Mouse (Mus musculus): ENCODE data around the gene Fam126a. TPM values are rescaled to one million over a fixed set of nuclear protein-coding genes. Genes with fewer than 3 reads are reported as not detected.
A peak's percentile ranks its signal among the peaks of the same experiment; 100 is the strongest.

The Fam126a gene
- polyA plus RNA-seq, 1 experiment from 2014 or later = 34.5 TPM

DNA sequence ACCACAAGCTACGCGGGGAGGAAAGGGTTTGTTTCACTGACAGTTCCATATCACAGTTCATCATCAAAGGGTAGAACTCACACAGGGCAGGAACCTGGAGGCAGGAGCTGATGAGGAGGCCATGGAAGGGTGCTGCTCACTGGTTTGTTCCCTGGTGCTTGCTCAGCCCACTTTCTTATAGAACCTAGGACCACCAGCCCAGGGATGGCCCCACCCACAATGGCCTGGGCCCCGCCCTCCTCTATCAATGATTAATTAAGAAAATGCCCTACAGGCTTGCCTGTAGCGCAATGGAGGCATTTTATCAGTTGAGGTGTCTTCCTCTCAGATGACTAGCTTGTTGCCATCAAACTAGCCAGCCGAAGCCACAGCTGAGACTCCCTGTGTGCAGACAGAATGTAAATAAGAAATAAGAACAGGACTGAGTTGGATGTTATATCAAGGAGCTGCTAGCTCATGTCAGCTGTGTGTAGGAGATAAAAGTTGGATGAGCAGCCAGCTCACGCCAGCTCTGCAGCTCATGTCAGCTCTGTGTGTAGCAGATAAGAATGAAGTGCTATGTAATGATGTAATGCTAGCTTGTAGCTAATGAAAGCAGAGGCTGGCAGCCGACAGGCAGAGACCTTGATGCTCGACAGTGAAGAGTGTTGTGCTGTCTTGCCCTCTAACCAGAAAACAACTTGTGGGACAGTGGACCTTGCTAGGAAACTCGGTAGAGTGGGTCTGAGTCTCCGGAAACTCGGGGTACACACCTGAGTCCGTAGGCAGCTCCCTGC is 107.8 kb downstream of the Fam126a start:
- ATAC-seq (replicated peaks; ENCODE audit: insufficient number of reproducible peaks, insufficient read depth, low FRiP score, low read depth) = peak; percentile 87
- Histone ChIP-seq H3K27me3 (no peaks in the 10 kb centered on the region), H3K9ac (no peak overlapping the region), H3K4me2 (peak overlapping the region; percentile 1), H3K27ac (peak overlapping the region; percentile 73), H3K4me1 (replicated peaks) (peaks cover 32% of the 10 kb centered on the region), H3K9me3 (replicated peaks) (no peaks in the 10 kb centered on the region), H3K36me3 (no peaks in the 10 kb centered on the region), H3K4me3 (no peak overlapping the region)
- WGBS = 37% methylated on average over 12 of the region's 12 CpGs

DNA sequence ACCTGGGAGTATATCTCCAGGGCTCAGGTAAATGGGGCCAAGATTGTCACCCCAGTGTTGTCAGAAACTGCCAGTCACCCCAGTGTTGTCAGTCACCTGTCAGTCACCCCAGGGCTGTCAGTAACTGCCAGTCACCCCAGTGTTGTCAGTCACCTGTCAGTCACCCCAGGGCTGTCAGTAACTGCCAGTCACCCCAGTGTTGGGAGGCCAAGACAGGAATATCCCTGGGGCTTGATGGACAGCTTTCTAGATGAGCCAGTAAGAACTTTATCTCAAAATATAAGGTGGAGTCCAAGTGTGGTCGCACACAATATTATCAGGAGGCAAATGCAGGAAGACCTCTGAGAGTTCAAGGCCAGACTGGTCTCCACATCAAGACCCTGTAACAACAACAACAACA is 109.2 kb downstream of the Fam126a start:
- H3K4me2 ChIP-seq = no peak overlapping the region
- H3K9ac ChIP-seq = no peak overlapping the region
- ATAC-seq (replicated peaks; ENCODE audit: insufficient number of reproducible peaks, insufficient read depth, low FRiP score, low read depth) = no peak
- no peak overlapping the region for H3K27ac ChIP-seq
- H3K36me3 ChIP-seq = no peaks in the 10 kb centered on the region
- 75% methylated on average over 1 of the region's 1 CpGs for WGBS
- no peaks in the 10 kb centered on the region for H3K27me3 ChIP-seq
- peaks cover 32% of the 10 kb centered on the region for H3K4me1 ChIP-seq (replicated peaks)
- no peak overlapping the region for H3K4me3 ChIP-seq
- H3K9me3 ChIP-seq (replicated peaks) = no peaks in the 10 kb centered on the region

DNA sequence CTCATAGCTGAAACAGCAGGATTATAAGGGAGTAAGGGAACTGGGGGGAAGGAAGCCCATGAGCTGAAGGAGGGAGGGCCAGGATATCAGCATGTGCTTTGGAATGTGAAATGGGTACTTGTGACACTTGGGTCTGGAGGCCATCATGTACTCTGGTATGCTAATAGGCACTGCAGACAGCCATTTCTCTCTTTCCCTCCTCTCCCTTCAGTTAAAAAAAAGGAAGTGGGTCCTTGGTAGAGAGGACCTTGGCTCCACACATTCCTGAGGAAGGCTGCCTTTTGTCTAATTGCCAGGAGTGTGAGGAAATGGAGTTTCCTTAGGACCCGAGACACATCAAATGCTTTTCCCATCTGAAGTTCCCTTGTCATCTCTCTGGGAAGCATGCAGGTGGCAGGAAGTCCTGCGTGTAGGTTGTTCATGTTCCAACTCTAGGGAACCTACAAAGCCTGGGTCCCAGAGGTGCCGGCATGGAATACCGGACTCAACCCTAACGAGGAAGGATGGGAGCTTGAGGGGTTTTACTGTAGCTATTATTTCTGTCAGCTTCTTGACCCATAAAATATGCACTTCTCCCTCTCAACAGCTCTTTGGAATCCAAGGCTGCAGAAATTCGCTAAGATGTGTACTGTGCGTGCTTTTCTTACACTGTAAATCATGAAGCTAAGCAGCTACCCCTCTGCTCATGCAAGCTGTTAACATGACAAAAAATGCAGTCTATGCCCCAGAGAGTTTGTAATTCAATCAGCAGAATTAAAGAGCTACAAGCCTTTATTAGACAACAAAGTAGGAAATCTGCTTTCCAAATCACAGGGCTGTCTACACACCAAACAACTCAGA is 110.4 kb downstream of the Fam126a start:
- Histone ChIP-seq H3K27me3 (no peaks in the 10 kb centered on the region), H3K27ac (peak overlapping the region; percentile 62), H3K4me2 (0 out of 2 replicates have a peak overlapping the region, but pooled peaks have one; percentile 0), H3K4me1 (replicated peaks) (peaks cover 32% of the 10 kb centered on the region), H3K36me3 (no peaks in the 10 kb centered on the region), H3K9me3 (replicated peaks) (no peaks in the 10 kb centered on the region), H3K4me3 (no peak overlapping the region), H3K9ac (no peak overlapping the region)
- 50% methylated on average over 7 of the region's 7 CpGs for WGBS
- ATAC-seq (replicated peaks; ENCODE audit: insufficient number of reproducible peaks, insufficient read depth, low FRiP score, low read depth) = no peak

DNA sequence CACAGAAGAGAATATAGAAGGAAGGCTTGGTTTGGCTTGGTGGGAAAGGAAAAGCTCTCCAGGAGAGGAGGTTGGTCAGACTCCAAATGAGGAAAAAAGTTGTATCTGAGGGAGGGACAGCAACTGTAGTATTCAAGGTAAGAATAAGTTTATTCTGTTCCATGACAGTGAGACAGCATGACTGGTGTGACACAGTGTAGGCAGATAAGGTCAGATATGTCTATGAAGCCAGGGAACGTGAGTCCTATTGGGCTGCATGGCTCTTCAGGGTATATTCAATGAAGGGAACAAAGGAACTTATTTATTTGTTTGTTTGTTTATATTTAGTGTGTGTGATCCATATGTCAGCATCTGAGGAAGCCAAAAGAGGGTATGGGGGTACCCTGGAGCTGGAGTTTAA is 113.2 kb downstream of the Fam126a start:
- no peaks in the 10 kb centered on the region for H3K27me3 ChIP-seq
- no peak overlapping the region for H3K4me2 ChIP-seq
- peaks cover 12% of the 10 kb centered on the region for H3K4me1 ChIP-seq (replicated peaks)
- no peak overlapping the region for H3K9ac ChIP-seq
- 68% methylated on average over 1 of the region's 1 CpGs for WGBS
- no peaks in the 10 kb centered on the region for H3K36me3 ChIP-seq
- ATAC-seq (replicated peaks; ENCODE audit: insufficient number of reproducible peaks, insufficient read depth, low FRiP score, low read depth) = no peak
- H3K27ac ChIP-seq = no peak overlapping the region
- H3K4me3 ChIP-seq = no peak overlapping the region
- H3K9me3 ChIP-seq (replicated peaks) = no peaks in the 10 kb centered on the region

DNA sequence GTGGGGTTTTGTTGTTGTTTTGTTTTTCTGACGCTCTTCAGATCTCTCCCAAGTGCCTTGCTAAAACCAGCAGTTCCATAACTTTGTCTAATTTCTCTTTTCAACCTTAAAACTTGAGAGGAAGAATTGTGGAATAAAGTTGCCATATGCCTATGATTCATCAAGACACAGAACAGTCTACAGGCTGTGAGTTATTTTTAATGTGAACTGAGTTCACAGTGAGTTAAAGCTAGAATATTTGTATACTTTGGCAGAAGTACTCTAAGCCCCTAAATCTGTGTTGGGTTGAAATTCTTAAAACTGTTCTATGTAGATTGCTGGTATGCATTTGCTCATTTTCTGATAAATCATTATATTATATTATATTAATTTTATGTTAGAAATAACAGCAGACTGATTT is 118.9 kb downstream of the Fam126a start:
- H3K36me3 ChIP-seq = no peaks in the 10 kb centered on the region
- H3K27me3 ChIP-seq = no peaks in the 10 kb centered on the region
- no peak overlapping the region for H3K4me3 ChIP-seq
- no peak overlapping the region for H3K4me2 ChIP-seq
- no peaks in the 10 kb centered on the region; the same call in 1 of the 2 replicates for H3K9me3 ChIP-seq (replicated peaks)
- WGBS = 85% methylated on average over 1 of the region's 1 CpGs
- H3K4me1 ChIP-seq (replicated peaks) = no peaks in the 10 kb centered on the region
- no peak overlapping the region for H3K9ac ChIP-seq
- no peak overlapping the region for H3K27ac ChIP-seq
- ATAC-seq (replicated peaks; ENCODE audit: insufficient number of reproducible peaks, insufficient read depth, low FRiP score, low read depth) = no peak

DNA sequence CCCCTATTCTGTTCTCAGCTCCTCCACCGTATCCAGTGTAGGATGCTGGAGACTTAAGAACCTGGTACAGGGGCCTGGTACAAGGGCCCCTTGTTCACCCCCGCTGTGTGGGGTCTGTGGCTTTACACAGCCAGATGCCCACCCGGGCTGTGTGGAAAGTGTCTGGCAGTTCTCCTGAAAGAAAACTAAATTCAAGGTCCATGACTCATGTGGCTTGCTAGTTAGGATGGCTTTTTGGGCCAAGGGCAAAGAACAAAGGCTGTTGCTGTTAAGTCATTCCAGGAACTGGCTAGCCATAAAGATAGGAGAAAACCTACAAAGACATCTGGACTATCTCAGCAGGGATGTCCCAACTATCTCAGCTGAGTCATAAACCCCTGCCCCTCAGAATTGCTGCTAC is 121.2 kb downstream of the Fam126a start:
- no peaks in the 10 kb centered on the region; the same call in 1 of the 2 replicates for H3K9me3 ChIP-seq (replicated peaks)
- no peak overlapping the region for H3K9ac ChIP-seq
- 87% methylated on average over 3 of the region's 3 CpGs for WGBS
- H3K36me3 ChIP-seq = no peaks in the 10 kb centered on the region
- H3K27ac ChIP-seq = no peak overlapping the region
- no peak for ATAC-seq (replicated peaks; ENCODE audit: insufficient number of reproducible peaks, insufficient read depth, low FRiP score, low read depth)
- no peaks in the 10 kb centered on the region for H3K4me1 ChIP-seq (replicated peaks)
- no peak overlapping the region for H3K4me3 ChIP-seq
- no peak overlapping the region for H3K4me2 ChIP-seq
- no peaks in the 10 kb centered on the region for H3K27me3 ChIP-seq

DNA sequence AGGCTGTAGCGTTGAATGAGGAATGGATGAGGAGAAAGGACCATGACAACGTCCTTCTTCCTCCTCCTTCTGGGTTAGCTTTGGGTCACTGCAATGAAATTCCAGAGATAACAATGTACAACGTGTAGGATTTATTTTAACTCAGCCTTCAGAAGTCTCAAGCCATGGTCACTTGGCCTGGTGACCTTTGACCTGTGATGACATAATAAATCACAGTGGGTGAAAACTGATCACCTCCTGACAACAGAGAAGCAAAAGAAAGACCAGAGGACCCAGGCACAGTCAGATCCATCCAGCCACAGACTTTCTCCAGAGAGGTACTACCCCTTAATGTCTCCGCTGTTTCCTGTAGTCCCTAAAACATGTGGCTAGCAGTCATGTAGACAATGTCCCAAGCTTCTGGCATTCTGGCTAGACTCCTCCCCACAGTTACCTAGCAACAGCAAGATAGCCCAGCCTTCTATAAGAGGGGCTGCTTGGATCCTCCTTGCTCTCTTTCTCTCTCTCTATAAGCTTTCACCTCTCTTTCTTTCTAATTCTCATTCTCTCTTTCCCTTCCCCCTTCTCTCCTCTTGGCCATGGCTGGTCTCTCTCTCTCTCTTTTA is 121.9 kb downstream of the Fam126a start:
- no peak overlapping the region for H3K9ac ChIP-seq
- ATAC-seq (replicated peaks; ENCODE audit: insufficient number of reproducible peaks, insufficient read depth, low FRiP score, low read depth) = no peak
- H3K4me2 ChIP-seq = no peak overlapping the region
- 53% methylated on average over 4 of the region's 4 CpGs for WGBS
- no peaks in the 10 kb centered on the region for H3K36me3 ChIP-seq
- H3K4me3 ChIP-seq = no peak overlapping the region
- no peak overlapping the region for H3K27ac ChIP-seq
- H3K27me3 ChIP-seq = no peaks in the 10 kb centered on the region
- no peaks in the 10 kb centered on the region for H3K4me1 ChIP-seq (replicated peaks)
- H3K9me3 ChIP-seq (replicated peaks) = no peaks in the 10 kb centered on the region; the same call in 1 of the 2 replicates

DNA sequence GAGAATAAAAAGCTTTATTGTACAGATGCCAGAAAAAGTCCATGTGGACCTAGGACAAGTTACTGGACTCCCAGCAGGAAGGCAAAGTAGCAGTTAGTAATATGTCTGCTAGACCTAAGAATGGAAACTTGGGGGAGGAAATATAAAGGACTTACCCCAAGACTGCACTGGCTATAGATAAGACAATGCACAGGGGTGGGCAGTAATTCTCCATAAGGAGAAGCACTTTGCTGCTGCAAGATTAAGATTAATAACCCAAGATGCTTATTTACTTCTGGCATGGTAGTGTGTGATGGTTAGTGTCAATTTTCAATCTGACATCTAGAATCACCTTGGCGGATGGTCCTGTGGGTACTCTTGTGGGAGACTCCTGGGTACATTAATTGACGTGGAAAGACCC is 128.3 kb downstream of the Fam126a start:
- Histone ChIP-seq H3K4me1 (replicated peaks) (no peaks in the 10 kb centered on the region), H3K36me3 (no peaks in the 10 kb centered on the region), H3K4me2 (no peak overlapping the region), H3K9ac (no peak overlapping the region), H3K4me3 (no peak overlapping the region), H3K9me3 (replicated peaks) (no peaks in the 10 kb centered on the region), H3K27ac (no peak overlapping the region), H3K27me3 (no peaks in the 10 kb centered on the region)
- 78% methylated on average over 2 of the region's 2 CpGs for WGBS
- no peak for ATAC-seq (replicated peaks; ENCODE audit: insufficient number of reproducible peaks, insufficient read depth, low FRiP score, low read depth)

DNA sequence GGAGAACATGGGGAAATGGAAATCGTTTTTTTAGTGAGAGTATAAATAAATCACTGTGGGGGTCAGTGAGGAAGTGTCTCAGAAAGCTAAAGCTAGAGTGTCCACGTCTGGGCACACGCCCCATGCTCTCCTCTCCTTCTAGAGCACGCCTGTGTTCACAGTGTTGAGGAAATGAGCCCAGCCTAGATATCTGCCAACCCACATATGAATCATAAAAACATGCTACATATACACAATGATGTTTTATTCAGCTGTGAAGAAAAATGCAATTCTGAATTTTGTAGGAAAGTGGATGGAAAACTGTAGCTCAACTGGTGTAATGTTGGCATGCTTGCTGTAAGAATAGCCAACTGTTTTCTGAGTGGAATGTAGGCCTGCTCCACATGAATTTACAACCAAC is 130.3 kb downstream of the Fam126a start:
- Histone ChIP-seq H3K9me3 (replicated peaks) (no peaks in the 10 kb centered on the region), H3K4me2 (no peak overlapping the region), H3K4me3 (no peak overlapping the region), H3K36me3 (no peaks in the 10 kb centered on the region), H3K27me3 (no peaks in the 10 kb centered on the region), H3K9ac (no peak overlapping the region), H3K4me1 (replicated peaks) (no peaks in the 10 kb centered on the region), H3K27ac (no peak overlapping the region)
- ATAC-seq (replicated peaks; ENCODE audit: insufficient number of reproducible peaks, insufficient read depth, low FRiP score, low read depth) = no peak
- WGBS = 68% methylated on average over 4 of the region's 4 CpGs

DNA sequence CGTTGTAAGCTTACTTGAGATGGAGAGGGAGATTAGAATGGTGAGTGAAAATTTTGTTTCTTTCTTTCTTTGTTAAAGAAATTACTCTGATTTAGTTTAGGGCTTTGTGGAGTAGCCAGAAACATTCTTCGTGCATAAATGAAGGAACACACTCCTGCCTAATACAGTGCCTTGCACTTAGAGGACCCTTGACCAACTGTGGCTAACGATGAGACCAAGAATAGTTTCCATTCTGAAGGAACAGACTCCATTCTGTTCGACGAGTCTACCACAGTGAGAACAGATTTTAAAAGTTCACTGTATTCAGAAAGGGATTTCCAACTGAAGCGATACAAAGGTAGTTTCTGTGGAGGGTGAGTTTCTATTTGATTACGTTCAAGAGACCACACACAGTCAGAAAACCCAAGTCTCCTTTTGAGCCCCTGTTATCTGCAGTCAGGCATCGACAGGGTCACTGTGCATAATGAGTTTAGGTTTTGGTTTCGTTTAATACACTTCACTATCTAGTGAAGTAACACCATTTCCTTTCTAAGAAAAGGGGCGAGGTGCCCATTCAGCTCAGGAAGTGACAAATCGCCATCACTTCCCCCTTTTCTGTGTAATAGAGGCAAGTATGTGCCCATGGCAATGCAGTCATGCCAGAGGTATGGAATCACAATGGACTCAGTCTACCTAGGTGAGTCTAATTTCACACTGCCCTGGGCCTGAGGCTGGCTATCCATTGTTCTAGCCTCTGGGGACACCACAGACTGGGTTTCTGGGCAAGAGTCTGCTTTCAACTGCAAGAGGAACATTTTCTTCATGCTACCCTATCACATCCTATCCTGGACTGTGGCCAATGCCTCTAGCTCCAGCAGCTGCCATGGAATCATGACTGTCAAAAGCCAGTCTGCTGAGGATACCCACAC is 136.4 kb downstream of the Fam126a start:
- 63% methylated on average over 11 of the region's 11 CpGs for WGBS
- H3K9me3 ChIP-seq (replicated peaks) = no peaks in the 10 kb centered on the region
- no peaks in the 10 kb centered on the region for H3K36me3 ChIP-seq
- no peaks in the 10 kb centered on the region for H3K27me3 ChIP-seq
- ATAC-seq (replicated peaks; ENCODE audit: insufficient number of reproducible peaks, insufficient read depth, low FRiP score, low read depth) = no peak
- no peak overlapping the region for H3K4me3 ChIP-seq
- no peak overlapping the region for H3K9ac ChIP-seq
- H3K27ac ChIP-seq = no peak overlapping the region
- no peak overlapping the region for H3K4me2 ChIP-seq
- H3K4me1 ChIP-seq (replicated peaks) = no peaks in the 10 kb centered on the region
